Mouse (Mus musculus): Measurements from ENCODE around the gene Zscan10.

The Zscan10 gene

DNA sequence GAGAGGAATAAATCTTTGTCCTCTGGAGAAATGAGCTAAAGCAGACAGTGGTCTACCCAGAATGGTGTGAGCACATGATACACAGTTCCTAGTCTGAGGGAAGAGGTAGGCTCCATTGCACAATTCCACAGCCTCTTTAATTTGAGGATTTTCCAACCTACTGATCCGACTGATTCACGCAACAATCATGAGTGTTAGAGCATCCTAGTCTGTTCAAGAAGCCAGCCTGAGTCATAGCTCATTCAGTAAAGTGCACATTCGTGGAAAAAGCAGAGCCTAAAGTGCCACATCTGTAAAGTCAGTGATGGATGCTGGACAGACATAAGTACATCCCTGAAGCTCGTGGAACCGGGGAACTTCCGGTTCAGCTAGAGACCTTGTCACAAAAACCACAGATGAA lies 50.7 kb downstream of the Zscan10 start:
- no peak for DNase-seq (ENCODE audit: low spot score)

DNA sequence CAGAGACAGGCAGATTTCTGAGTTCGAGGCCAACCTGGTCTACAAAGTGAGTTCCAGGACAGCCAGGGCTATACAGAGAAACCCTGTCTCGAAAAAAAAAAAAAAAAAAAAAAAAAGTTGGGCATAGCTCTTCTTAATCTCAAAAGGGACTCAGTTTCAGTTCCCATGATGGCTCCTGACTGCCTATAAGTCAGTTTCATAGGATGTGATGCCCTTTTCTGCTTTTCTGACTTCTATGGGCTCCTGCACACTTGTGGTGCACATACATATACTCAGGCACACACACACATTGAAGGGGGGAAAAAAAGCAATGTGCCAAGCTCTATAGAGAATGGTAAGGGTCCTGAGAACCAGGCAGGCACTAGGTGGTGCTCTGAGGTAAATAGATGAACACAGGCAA lies 52.7 kb downstream of the Zscan10 start:
- no peak for DNase-seq (ENCODE audit: low spot score)

DNA sequence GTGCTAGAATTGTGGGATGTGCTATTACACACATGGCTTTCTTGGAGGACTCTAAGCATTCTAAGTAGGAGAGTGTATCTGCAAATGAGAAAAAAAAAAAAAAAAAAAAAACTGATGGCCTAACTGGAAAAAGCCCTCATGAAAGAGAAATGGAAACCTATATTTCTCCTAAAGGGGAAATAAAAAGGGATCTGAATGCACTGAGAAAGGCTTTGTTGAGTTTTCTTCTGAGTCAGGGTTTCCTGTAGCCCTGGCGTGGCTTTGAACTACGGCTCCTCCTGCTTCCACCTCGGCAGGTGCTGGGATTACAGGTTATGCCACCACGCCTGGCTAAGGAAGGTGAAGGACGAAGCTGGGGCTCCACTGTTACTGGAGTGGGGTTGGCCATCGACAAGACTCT lies 53.3 kb downstream of the Zscan10 start:
- DNase-seq (ENCODE audit: low spot score), result no peak

DNA sequence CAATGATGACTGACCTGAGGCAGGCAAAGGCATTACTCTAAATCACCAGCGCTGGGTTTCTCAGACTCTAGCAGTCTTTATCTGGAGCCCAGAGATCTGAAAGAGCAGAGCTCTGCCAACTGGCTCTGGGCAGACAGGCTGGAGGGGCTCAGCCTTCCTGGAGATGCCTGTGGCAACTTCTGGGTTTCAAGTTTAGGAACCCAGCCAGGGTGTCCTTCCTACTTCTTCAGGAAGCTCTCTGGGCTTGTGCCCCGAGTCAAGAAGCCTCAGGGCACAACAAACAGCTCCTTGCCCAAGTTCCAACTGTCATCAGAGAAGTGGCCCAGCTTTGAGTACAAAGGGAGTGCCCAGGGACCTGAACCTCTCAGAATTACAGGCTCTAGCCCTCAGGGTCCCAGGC lies 53.8 kb downstream of the Zscan10 start:
- no peak for DNase-seq (ENCODE audit: low spot score)

DNA sequence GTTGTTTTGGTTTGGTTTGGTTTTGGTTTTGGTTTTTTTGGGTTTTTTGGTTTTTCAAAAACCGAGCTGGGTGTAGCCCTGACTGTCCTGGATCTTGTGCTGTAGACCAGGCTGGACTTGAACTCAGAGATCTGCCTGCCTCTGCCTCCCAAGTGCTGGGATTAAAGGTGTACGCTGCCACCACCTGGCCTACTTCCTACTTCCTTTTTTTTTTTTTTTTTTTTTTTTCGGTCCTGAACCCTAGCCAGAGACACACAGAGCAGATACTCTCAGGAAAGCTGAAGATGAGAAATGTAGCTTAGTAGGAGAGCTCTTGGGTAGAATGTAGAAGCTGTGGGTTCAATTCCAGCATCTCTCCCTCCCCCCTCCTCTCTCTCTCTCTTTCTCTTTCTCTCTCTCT lies 57.8 kb downstream of the Zscan10 start:
- no peak for DNase-seq (ENCODE audit: low spot score)

GRCm38 (mm10) chr17:23660117-23660875 lies 59.6 kb downstream of the Zscan10 start, which contains the start of gene Bicdl2:
Bicdl2 (plus strand) TSS chr17:23660506.
- no peak for DNase-seq (ENCODE audit: low spot score)
